Mouse (Mus musculus) gastrocnemius, postnatal 14 days (tissue): ENCODE results near the gene Qrich2. TPM values are rescaled to one million over a fixed set of nuclear protein-coding genes. Genes with fewer than 3 reads are reported as not detected.

ENCODE experiments used
- total RNA-seq, 2 experiments: library from RNA; stranded (reverse); gene quantifications; 2 replicates each; pipeline ENCODE4 v1.2.3; 2021

The Qrich2 gene
- total RNA-seq, 2 experiments from 2014 or later = not detected

Other genes starting within 250 kb of the Qrich2 start
- under 1 TPM; 0.09 to 0.14 TPM for gene Evpl, start 228.2 kb downstream of the Qrich2 start, total RNA-seq
- gene Srp68, start 192.0 kb downstream of the Qrich2 start, total RNA-seq = 10 to 100 TPM; 68.5 to 69.5 TPM
- under 1 TPM; 0.38 to 0.41 TPM for gene Galr2, start 185.3 kb downstream of the Qrich2 start, total RNA-seq
- 10 to 100 TPM; 61.9 to 62.3 TPM for gene Exoc7, start 159.0 kb downstream of the Qrich2 start, total RNA-seq
- under 1 TPM; 0.22 to 0.27 TPM for gene Foxj1, start 130.8 kb downstream of the Qrich2 start, total RNA-seq
- 10 to 100 TPM; 38.3 to 48.7 TPM for gene Rnf157, start 53.2 kb downstream of the Qrich2 start, total RNA-seq
- 10 to 100 TPM; 42.6 to 58.9 TPM for gene Ubald2, start 32.1 kb downstream of the Qrich2 start, total RNA-seq
- 10 to 100 TPM; 22.4 to 24.6 TPM for gene Prpsap1, start 28.0 kb upstream of the Qrich2 start, total RNA-seq
- gene Sphk1, start 64.7 kb upstream of the Qrich2 start, total RNA-seq = 1 to 10 TPM; 1.6 to 2.6 TPM
- 10 to 100 TPM; 23.4 to 25.6 TPM for gene Ube2o, start 115.2 kb upstream of the Qrich2 start, total RNA-seq
- not detected for gene Aanat, start 120.2 kb upstream of the Qrich2 start, total RNA-seq
- gene Rhbdf2, start 160.8 kb upstream of the Qrich2 start, total RNA-seq = 1 to 10 TPM; 5.9 to 9.0 TPM
- gene Prcd, start 187.3 kb upstream of the Qrich2 start, total RNA-seq = under 1 TPM; 0.49 to 0.84 TPM
- gene Cygb, start 188.1 kb upstream of the Qrich2 start, total RNA-seq = 10 to 100 TPM; 16.8 to 22.8 TPM